Mouse (Mus musculus): ENCODE data around the gene Pkp3.

DNA sequence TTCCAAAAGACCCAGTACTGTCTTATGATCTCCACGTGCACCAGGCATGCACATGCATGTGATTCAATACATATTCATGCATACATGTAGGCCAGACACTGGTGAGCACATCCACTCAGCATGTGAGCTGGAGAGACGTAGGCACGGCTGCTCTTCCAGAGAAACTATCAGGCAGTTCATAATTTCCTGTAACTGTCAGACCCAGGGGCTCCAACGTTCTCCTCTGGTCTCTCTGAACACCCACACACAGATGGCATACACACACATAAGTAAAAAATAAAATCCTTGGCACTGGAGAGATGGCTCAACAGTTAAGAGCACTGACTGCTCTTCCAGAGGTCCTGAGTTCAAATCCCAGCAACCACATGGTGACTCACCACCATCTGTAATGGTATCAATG lies 4.2 kb upstream of the Pkp3 start:
- TF ChIP-seq CTCF (conservative IDR thresholded peaks at IDR 0.05; ENCODE audit: insufficient read depth, insufficient read length, low read depth, low read length) = no peak
- TF ChIP-seq POLR2A (IDR thresholded peaks at IDR 0.05; ENCODE audit: low read depth, low read length) = no peak
